Mouse (Mus musculus): Measurements from ENCODE around the gene Gdf5. TPM values are rescaled to one million over a fixed set of nuclear protein-coding genes. Genes with fewer than 3 reads are reported as not detected.

Gdf5 gene
- polyA plus RNA-seq, 1 experiment = 2.8 TPM

DNA sequence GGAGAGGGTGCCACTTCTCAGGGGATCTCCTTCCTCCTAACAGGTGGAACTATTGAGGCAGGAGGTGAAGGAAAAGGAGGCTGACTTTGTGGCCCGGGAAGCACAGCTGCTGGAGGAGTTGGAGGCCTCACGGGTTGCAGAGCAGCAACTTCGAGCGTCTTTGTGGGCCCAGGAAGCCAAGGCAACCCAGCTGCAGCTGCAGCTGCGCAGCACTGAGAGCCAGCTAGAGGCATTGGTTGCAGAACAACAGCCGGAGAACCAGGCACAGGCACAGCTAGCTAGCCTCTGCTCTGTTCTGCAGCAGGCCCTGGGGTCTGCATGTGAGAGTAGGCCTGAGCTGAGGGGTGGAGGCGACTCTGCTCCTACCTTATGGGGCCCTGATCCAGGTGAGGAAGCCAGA is 40.6 kb upstream of the Gdf5 start:
- Histone ChIP-seq H3ac (ENCODE audit: control insufficient read depth, insufficient read length) (no peak overlapping the region), H3K36me3 (ENCODE audit: control insufficient read depth, insufficient read depth) (peaks cover 13% of the 10 kb centered on the region), H3K79me2 (ENCODE audit: control insufficient read depth, insufficient read depth) (no peaks in the 10 kb centered on the region), H3K27me3 (ENCODE audit: control insufficient read depth, insufficient read depth, insufficient read length) (no peaks in the 10 kb centered on the region), H3K4me2 (ENCODE audit: low read depth) (no peak overlapping the region), H3K4me3 (no peak overlapping the region)
- TF ChIP-seq MYOG (IDR thresholded peaks at IDR 0.05; ENCODE audit: control insufficient read depth in 1 of 3, insufficient read depth in 1 of 3, insufficient read length in 2 of 3, low read depth in 2 of 3) (no peak), TCF12 (IDR thresholded peaks at IDR 0.05; ENCODE audit: insufficient read depth, poor library complexity, severe bottlenecking) (no peak), CEBPB (IDR thresholded peaks at IDR 0.05; ENCODE audit: insufficient read depth, poor library complexity, severe bottlenecking) (no peak), E2F4 (IDR thresholded peaks at IDR 0.05; ENCODE audit: insufficient read depth) (no peak), USF1 (IDR thresholded peaks at IDR 0.05; ENCODE audit: low read depth) (no peak), POLR2A (IDR thresholded peaks at IDR 0.05; ENCODE audit: insufficient read length, low read depth) (no peak), MAX (IDR thresholded peaks at IDR 0.05; ENCODE audit: low read depth) (no peak), TCF3 (IDR thresholded peaks at IDR 0.05; ENCODE audit: insufficient read length, low read depth) (no peak), POLR2AphosphoS2 (IDR thresholded peaks at IDR 0.05; ENCODE audit: insufficient read length, low read depth) (no peak), MYOD1 (IDR thresholded peaks at IDR 0.05; ENCODE audit: control insufficient read depth in 1 of 3, insufficient read length in 2 of 3, low read depth in 2 of 3) (no peak), REST (IDR thresholded peaks at IDR 0.05; ENCODE audit: insufficient read depth, insufficient read length) (no peak), SRF (IDR thresholded peaks at IDR 0.05; ENCODE audit: control insufficient read depth, insufficient read length, low read depth) (no peak)

GRCm38 (mm10) chr2:155979328-155979991 is 34.3 kb upstream of the Gdf5 start:
- Histone ChIP-seq H3K4me2 (ENCODE audit: low read depth) (peak overlapping the region; percentile 89), H3K27me3 (ENCODE audit: control insufficient read depth, insufficient read depth, insufficient read length) (no peaks in the 10 kb centered on the region), H3K36me3 (ENCODE audit: control insufficient read depth, insufficient read depth) (peaks cover 26% of the 10 kb centered on the region), H3ac (ENCODE audit: control insufficient read depth, insufficient read length) (no peak overlapping the region), H3K4me3 (peak overlapping the region; percentile 9), H3K79me2 (ENCODE audit: control insufficient read depth, insufficient read depth) (peaks cover 3% of the 10 kb centered on the region)
- no peak for TF ChIP-seq USF1 (IDR thresholded peaks at IDR 0.05; ENCODE audit: low read depth)
- no peak for TF ChIP-seq REST (IDR thresholded peaks at IDR 0.05; ENCODE audit: insufficient read depth, insufficient read length)
- TF ChIP-seq POLR2A (IDR thresholded peaks at IDR 0.05; ENCODE audit: insufficient read length, low read depth) = peak; percentile 55
- TF ChIP-seq POLR2AphosphoS2 (IDR thresholded peaks at IDR 0.05; ENCODE audit: insufficient read length, low read depth) = peak; percentile 31
- no peak for TF ChIP-seq MAX (IDR thresholded peaks at IDR 0.05; ENCODE audit: low read depth)
- no peak for TF ChIP-seq MYOD1 (IDR thresholded peaks at IDR 0.05; ENCODE audit: control insufficient read depth in 1 of 3, insufficient read length in 2 of 3, low read depth in 2 of 3)
- TF ChIP-seq TCF12 (IDR thresholded peaks at IDR 0.05; ENCODE audit: insufficient read depth, poor library complexity, severe bottlenecking) = no peak
- TF ChIP-seq MYOG (IDR thresholded peaks at IDR 0.05; ENCODE audit: control insufficient read depth in 1 of 3, insufficient read depth in 1 of 3, insufficient read length in 2 of 3, low read depth in 2 of 3) = no peak
- no peak for TF ChIP-seq SRF (IDR thresholded peaks at IDR 0.05; ENCODE audit: control insufficient read depth, insufficient read length, low read depth)
- TF ChIP-seq E2F4 (IDR thresholded peaks at IDR 0.05; ENCODE audit: insufficient read depth) = no peak
- TF ChIP-seq TCF3 (IDR thresholded peaks at IDR 0.05; ENCODE audit: insufficient read length, low read depth) = no peak
- TF ChIP-seq CEBPB (IDR thresholded peaks at IDR 0.05; ENCODE audit: insufficient read depth, poor library complexity, severe bottlenecking) = no peak

DNA sequence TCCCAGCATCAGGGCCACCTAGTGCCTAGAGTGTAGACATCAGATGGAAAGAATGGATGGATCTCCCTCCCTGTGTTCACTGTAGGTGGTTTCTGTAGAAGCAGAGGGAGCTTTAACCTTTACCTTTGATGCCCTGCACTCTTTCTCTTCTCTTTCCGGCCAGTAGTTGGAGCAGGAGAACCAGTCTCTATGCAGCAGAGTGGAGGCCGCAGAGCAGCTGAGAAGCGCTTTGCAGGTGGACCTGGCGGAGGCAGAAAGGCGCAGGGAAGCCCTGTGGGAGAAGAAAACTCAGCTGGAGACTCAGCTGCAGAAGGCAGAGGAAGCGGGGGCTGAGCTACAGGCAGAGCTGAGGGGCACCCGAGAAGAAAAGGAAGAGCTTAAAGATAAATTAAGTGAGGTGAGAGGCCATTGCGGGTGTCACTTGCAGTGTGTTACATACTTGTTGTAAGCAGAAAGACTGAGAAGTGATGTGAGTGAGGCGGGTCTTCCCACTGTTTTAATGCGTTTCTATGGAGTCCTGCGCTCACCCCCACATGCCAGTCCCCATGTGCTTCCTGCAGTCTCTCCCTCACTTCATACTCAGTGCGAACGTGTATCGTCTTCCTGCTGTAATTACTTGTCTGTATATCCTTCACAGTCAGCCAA is 29.0 kb upstream of the Gdf5 start:
- no peaks in the 10 kb centered on the region for H3K27me3 ChIP-seq (ENCODE audit: control insufficient read depth, insufficient read depth, insufficient read length)
- peaks cover 13% of the 10 kb centered on the region for H3K36me3 ChIP-seq (ENCODE audit: control insufficient read depth, insufficient read depth)
- H3ac ChIP-seq (ENCODE audit: control insufficient read depth, insufficient read length) = no peak overlapping the region
- H3K4me3 ChIP-seq = no peak overlapping the region
- TF ChIP-seq MAX (IDR thresholded peaks at IDR 0.05; ENCODE audit: low read depth) (no peak), MYOD1 (IDR thresholded peaks at IDR 0.05; ENCODE audit: control insufficient read depth in 1 of 3, insufficient read length in 2 of 3, low read depth in 2 of 3) (no peak), E2F4 (IDR thresholded peaks at IDR 0.05; ENCODE audit: insufficient read depth) (no peak)
- no peak overlapping the region for H3K4me2 ChIP-seq (ENCODE audit: low read depth)
- H3K79me2 ChIP-seq (ENCODE audit: control insufficient read depth, insufficient read depth) = no peaks in the 10 kb centered on the region

- Histone ChIP-seq H3K4me3 (no peak overlapping the region), H3K79me2 (ENCODE audit: control insufficient read depth, insufficient read depth) (no peaks in the 10 kb centered on the region), H3K36me3 (ENCODE audit: control insufficient read depth, insufficient read depth) (peaks cover 15% of the 10 kb centered on the region), H3K27me3 (ENCODE audit: control insufficient read depth, insufficient read depth, insufficient read length) (no peaks in the 10 kb centered on the region), H3K4me2 (ENCODE audit: low read depth) (no peak overlapping the region), H3ac (ENCODE audit: control insufficient read depth, insufficient read length) (no peak overlapping the region)
- TF ChIP-seq TCF12 (IDR thresholded peaks at IDR 0.05; ENCODE audit: insufficient read depth, poor library complexity, severe bottlenecking) (no peak), MAX (IDR thresholded peaks at IDR 0.05; ENCODE audit: low read depth) (no peak), POLR2A (IDR thresholded peaks at IDR 0.05; ENCODE audit: insufficient read length, low read depth) (no peak), MYOD1 (IDR thresholded peaks at IDR 0.05; ENCODE audit: control insufficient read depth in 1 of 3, insufficient read length in 2 of 3, low read depth in 2 of 3) (no peak), POLR2AphosphoS2 (IDR thresholded peaks at IDR 0.05; ENCODE audit: insufficient read length, low read depth) (no peak), E2F4 (IDR thresholded peaks at IDR 0.05; ENCODE audit: insufficient read depth) (no peak), TCF3 (IDR thresholded peaks at IDR 0.05; ENCODE audit: insufficient read length, low read depth) (no peak), MYOG (IDR thresholded peaks at IDR 0.05; ENCODE audit: control insufficient read depth in 1 of 3, insufficient read depth in 1 of 3, insufficient read length in 2 of 3, low read depth in 2 of 3) (no peak), REST (IDR thresholded peaks at IDR 0.05; ENCODE audit: insufficient read depth, insufficient read length) (no peak), USF1 (IDR thresholded peaks at IDR 0.05; ENCODE audit: low read depth) (no peak), CEBPB (IDR thresholded peaks at IDR 0.05; ENCODE audit: insufficient read depth, poor library complexity, severe bottlenecking) (no peak), SRF (IDR thresholded peaks at IDR 0.05; ENCODE audit: control insufficient read depth, insufficient read length, low read depth) (no peak)
Measured at GRCm38 (mm10) chr2:155973348-155973747, 28.2 kb upstream of the Gdf5 start.

Data from myocyte (in vitro differentiated cells).